Mouse (Mus musculus) limb, embryonic 13.5 days (tissue): Measurements from ENCODE around the gene Smarcc2. TPM values are rescaled to one million over a fixed set of nuclear protein-coding genes. Genes with fewer than 3 reads are reported as not detected.

Experiments
- ATAC-seq: fragments of 200-750 bp; cut with Nextera tagmentation; 2 replicates; pipeline ENCODE4 v1.8.0; 2017; ENCODE audit warnings: low read depth, moderate number of reproducible peaks, moderate TSS enrichment; ENCODE audit not compliant: low FRiP score
- H3K27ac ChIP-seq: fragments of 300-500 bp; sonication (generic); 2 replicates; pipeline ENCODE4 v1.5.1; 2015; ENCODE audit warnings: inconsistent platforms, mild to moderate bottlenecking, moderate library complexity
- H3K27me3 ChIP-seq: fragments of 300-500 bp; sonication (generic); 2 replicates; pipeline ENCODE4 v1.6.1; 2015; ENCODE audit warnings: mild to moderate bottlenecking, inconsistent platforms
- H3K36me3 ChIP-seq: fragments of 300-500 bp; sonication (generic); 2 replicates; pipeline ENCODE4 v1.6.1; 2015; ENCODE audit warnings: inconsistent platforms, mild to moderate bottlenecking, moderate library complexity
- H3K4me1 ChIP-seq: fragments of 300-500 bp; sonication (generic); 2 replicates; pipeline ENCODE4 v1.6.1; 2015; ENCODE audit warnings: inconsistent platforms
- H3K4me2 ChIP-seq: fragments of 300-500 bp; sonication (generic); replicated peaks from 2 replicates; pipeline ENCODE4 v1.6.1; 2015; ENCODE audit warnings: inconsistent platforms, mild to moderate bottlenecking, moderate library complexity
- H3K4me3 ChIP-seq: fragments of 300-500 bp; sonication (generic); 2 replicates; pipeline ENCODE4 v1.5.1; 2015; ENCODE audit warnings: moderate library complexity, mild to moderate bottlenecking, inconsistent platforms
- H3K9ac ChIP-seq: fragments of 300-500 bp; sonication (generic); 2 replicates; pipeline ENCODE4 v1.6.1; 2015; ENCODE audit warnings: mild to moderate bottlenecking, inconsistent platforms
- H3K9me3 ChIP-seq: fragments of 300-500 bp; sonication (generic); 2 replicates; pipeline ENCODE4 v1.6.1; 2016; ENCODE audit warnings: inconsistent platforms
- WGBS: fragments of 180-500 bp; shearing (Covaris S2); methylation state at CpG from one replicate; pipeline ENCODE4 v1.1.7; 2015; 5-methylcytosine and 5-hydroxymethylcytosine counted together
- polyA plus RNA-seq: library from polyadenylated mRNA; unstranded; fragments of >200 nt; fragmentation: Nextera tagmentation; extraction: Ambion mirVana; gene quantifications from 2 replicates; pipeline ENCODE4 v1.2.1, GENCODE M21; 2015

Gene Smarcc2
- polyA plus RNA-seq, 1 experiment from 2014 or later = 110 TPM

- Histone ChIP-seq H3K4me1 (no peaks in the 10 kb centered on the region), H3K4me2 (no peak overlapping the region), H3K36me3 (peaks cover 38% of the 10 kb centered on the region), H3K9me3 (0 out of 2 replicates have a peak, but pooled peaks cover 2% of the 10 kb centered on the region), H3K4me3 (no peak overlapping the region), H3K9ac (no peak overlapping the region), H3K27ac (no peak overlapping the region), H3K27me3 (no peaks in the 10 kb centered on the region)
- 73% methylated on average over 9 of the region's 9 CpGs for WGBS
- no peak for ATAC-seq
Observed at GRCm38 (mm10) chr10:128508260-128508659, 49.2 kb downstream of the Smarcc2 start.

GRCm38 (mm10) chr10:128509203-128509602 is 50.2 kb downstream of the Smarcc2 start:
- no peak overlapping the region for H3K27ac ChIP-seq
- WGBS = 85% methylated on average over 9 of the region's 9 CpGs
- no peak for ATAC-seq
- no peak overlapping the region for H3K4me2 ChIP-seq
- H3K9me3 ChIP-seq = 0 out of 2 replicates have a peak, but pooled peaks cover 2% of the 10 kb centered on the region
- peaks cover 47% of the 10 kb centered on the region for H3K36me3 ChIP-seq
- H3K27me3 ChIP-seq = no peaks in the 10 kb centered on the region
- no peaks in the 10 kb centered on the region for H3K4me1 ChIP-seq
- no peak overlapping the region for H3K4me3 ChIP-seq
- no peak overlapping the region for H3K9ac ChIP-seq

GRCm38 (mm10) chr10:128509831-128510230 is 50.8 kb downstream of the Smarcc2 start:
- Histone ChIP-seq H3K27ac (no peak overlapping the region), H3K4me1 (no peaks in the 10 kb centered on the region), H3K36me3 (peaks cover 47% of the 10 kb centered on the region), H3K4me3 (no peak overlapping the region), H3K9ac (no peak overlapping the region), H3K27me3 (peaks cover under 1% of the 10 kb centered on the region; the same call in 1 of the 2 replicates), H3K9me3 (0 out of 2 replicates have a peak, but pooled peaks cover 2% of the 10 kb centered on the region), H3K4me2 (no peak overlapping the region)
- ATAC-seq = no peak
- 87% methylated on average over 4 of the region's 4 CpGs for WGBS

- no peaks in the 10 kb centered on the region for H3K4me1 ChIP-seq
- peaks cover 5% of the 10 kb centered on the region for H3K27me3 ChIP-seq
- WGBS = 82% methylated on average over 11 of the region's 11 CpGs
- H3K27ac ChIP-seq = no peak overlapping the region
- no peak overlapping the region for H3K9ac ChIP-seq
- 0 out of 2 replicates have a peak, but pooled peaks cover 2% of the 10 kb centered on the region for H3K9me3 ChIP-seq
- no peak overlapping the region for H3K4me3 ChIP-seq
- ATAC-seq = no peak
- H3K36me3 ChIP-seq = peaks cover 52% of the 10 kb centered on the region
- H3K4me2 ChIP-seq = no peak overlapping the region
Observed at GRCm38 (mm10) chr10:128510301-128510700, 51.3 kb downstream of the Smarcc2 start.

- H3K36me3 ChIP-seq = peaks cover 57% of the 10 kb centered on the region
- WGBS = 86% methylated on average over 9 of the region's 9 CpGs
- H3K27ac ChIP-seq = no peak overlapping the region
Observed at GRCm38 (mm10) chr10:128511189-128511588, 52.1 kb downstream of the Smarcc2 start.

GRCm38 (mm10) chr10:128511761-128512160 is 52.7 kb downstream of the Smarcc2 start:
- peaks cover 63% of the 10 kb centered on the region for H3K36me3 ChIP-seq
- no peak overlapping the region for H3K9ac ChIP-seq

More at GRCm38 (mm10) chr10:128511189-128511588, 52.1 kb downstream of the Smarcc2 start:
- Histone ChIP-seq H3K9me3 (no peaks in the 10 kb centered on the region), H3K4me2 (no peak overlapping the region), H3K4me1 (no peaks in the 10 kb centered on the region), H3K9ac (no peak overlapping the region), H3K4me3 (no peak overlapping the region), H3K27me3 (peaks cover 14% of the 10 kb centered on the region)
- ATAC-seq = no peak

GRCm38 (mm10) chr10:128515044-128515443 is 56.0 kb downstream of the Smarcc2 start:
- no peak for ATAC-seq
- WGBS = 81% methylated on average over 4 of the region's 4 CpGs
- Histone ChIP-seq H3K27ac (no peak overlapping the region), H3K27me3 (peaks cover 45% of the 10 kb centered on the region), H3K36me3 (peaks cover 74% of the 10 kb centered on the region), H3K9me3 (no peaks in the 10 kb centered on the region), H3K9ac (no peak overlapping the region), H3K4me3 (no peak overlapping the region), H3K4me1 (no peaks in the 10 kb centered on the region), H3K4me2 (no peak overlapping the region)

More at GRCm38 (mm10) chr10:128511761-128512160, 52.7 kb downstream of the Smarcc2 start:
- no peak for ATAC-seq
- no peak overlapping the region for H3K4me2 ChIP-seq
- 81% methylated on average over 12 of the region's 12 CpGs for WGBS
- H3K4me3 ChIP-seq = no peak overlapping the region
- H3K27ac ChIP-seq = no peak overlapping the region
- H3K27me3 ChIP-seq = peaks cover 20% of the 10 kb centered on the region
- no peaks in the 10 kb centered on the region for H3K9me3 ChIP-seq
- no peaks in the 10 kb centered on the region for H3K4me1 ChIP-seq

- Histone ChIP-seq H3K4me3 (peak overlapping the region; percentile 16), H3K36me3 (peaks cover 76% of the 10 kb centered on the region), H3K9ac (peak overlapping the region; percentile 50; the same call in 1 of the 2 replicates), H3K27ac (no peak overlapping the region), H3K9me3 (no peaks in the 10 kb centered on the region), H3K4me1 (no peaks in the 10 kb centered on the region), H3K4me2 (peak overlapping the region; percentile 42), H3K27me3 (peaks cover 45% of the 10 kb centered on the region)
- 14% methylated on average over 20 of the region's 20 CpGs for WGBS
- no peak for ATAC-seq
Observed at GRCm38 (mm10) chr10:128516029-128516428, 57.0 kb downstream of the Smarcc2 start.

GRCm38 (mm10) chr10:128516677-128517076 is 57.6 kb downstream of the Smarcc2 start:
- 0 out of 2 replicates have a peak overlapping the region, but pooled peaks have one; percentile 43 for H3K9ac ChIP-seq
- no peak for ATAC-seq
- WGBS = 20% methylated on average over 6 of the region's 6 CpGs
- H3K9me3 ChIP-seq = no peaks in the 10 kb centered on the region
- peaks cover 45% of the 10 kb centered on the region for H3K27me3 ChIP-seq
- H3K4me1 ChIP-seq = no peaks in the 10 kb centered on the region
- H3K27ac ChIP-seq = no peak overlapping the region
- H3K4me3 ChIP-seq = no peak overlapping the region
- H3K4me2 ChIP-seq = no peak overlapping the region
- peaks cover 71% of the 10 kb centered on the region for H3K36me3 ChIP-seq

GRCm38 (mm10) chr10:128518833-128519232 is 59.8 kb downstream of the Smarcc2 start:
- H3K4me2 ChIP-seq = no peak overlapping the region
- peaks cover 66% of the 10 kb centered on the region for H3K36me3 ChIP-seq
- 76% methylated on average over 7 of the region's 7 CpGs for WGBS
- no peak for ATAC-seq
- H3K4me1 ChIP-seq = peaks cover under 1% of the 10 kb centered on the region; the same call in 1 of the 2 replicates
- H3K9me3 ChIP-seq = no peaks in the 10 kb centered on the region
- H3K27me3 ChIP-seq = peaks cover 58% of the 10 kb centered on the region
- H3K4me3 ChIP-seq = no peak overlapping the region
- H3K9ac ChIP-seq = no peak overlapping the region
- no peak overlapping the region for H3K27ac ChIP-seq

- Histone ChIP-seq H3K4me1 (peaks cover 11% of the 10 kb centered on the region), H3K9ac (no peak overlapping the region), H3K27me3 (peaks cover 57% of the 10 kb centered on the region), H3K27ac (no peak overlapping the region), H3K4me3 (no peak overlapping the region), H3K4me2 (no peak overlapping the region), H3K9me3 (no peaks in the 10 kb centered on the region), H3K36me3 (peaks cover 55% of the 10 kb centered on the region)
- ATAC-seq = no peak
- WGBS = 87% methylated on average over 16 of the region's 16 CpGs
Observed at GRCm38 (mm10) chr10:128520591-128520990, 61.5 kb downstream of the Smarcc2 start.

- H3K27ac ChIP-seq = no peak overlapping the region
- no peak overlapping the region for H3K4me2 ChIP-seq
- peaks cover 38% of the 10 kb centered on the region for H3K36me3 ChIP-seq
- no peak overlapping the region for H3K4me3 ChIP-seq
- ATAC-seq = no peak
- H3K9ac ChIP-seq = no peak overlapping the region
- WGBS = 74% methylated on average over 6 of the region's 6 CpGs
- H3K9me3 ChIP-seq = no peaks in the 10 kb centered on the region
- H3K27me3 ChIP-seq = peaks cover 44% of the 10 kb centered on the region
- peaks cover 17% of the 10 kb centered on the region for H3K4me1 ChIP-seq
Observed at GRCm38 (mm10) chr10:128522351-128522750, 63.3 kb downstream of the Smarcc2 start.
